Mouse (Mus musculus): ENCODE data around the gene Ntf5. TPM values are rescaled to one million over a fixed set of nuclear protein-coding genes. Genes with fewer than 3 reads are reported as not detected.

Ntf5 gene
- total RNA-seq, 1 experiment from 2014 or later, result 0.79 TPM

- no peak for ATAC-seq (replicated peaks in 1 of 2; ENCODE audit: insufficient read depth in 1 of 2, low FRiP score in 2 of 2, low TSS enrichment in 1 of 2, low read depth in 1 of 2, poor library complexity in 2 of 2, severe bottlenecking in 2 of 2)
These were observed 6.5 kb downstream of the Ntf5 start for GRCm38 (mm10) chr7:45419859-45420614.

- ATAC-seq (replicated peaks in 1 of 2; ENCODE audit: insufficient read depth in 1 of 2, low FRiP score in 2 of 2, low TSS enrichment in 1 of 2, low read depth in 1 of 2, poor library complexity in 2 of 2, severe bottlenecking in 2 of 2), result no peak
These were observed 7.1 kb downstream of the Ntf5 start, which contains the start of gene Lhb for GRCm38 (mm10) chr7:45420615-45420919. Lhb (plus strand) TSS chr7:45420820.

- ATAC-seq (replicated peaks in 1 of 2; ENCODE audit: insufficient read depth in 1 of 2, low FRiP score in 2 of 2, low TSS enrichment in 1 of 2, low read depth in 1 of 2, poor library complexity in 2 of 2, severe bottlenecking in 2 of 2), result no peak
These were observed 7.7 kb downstream of the Ntf5 start for GRCm38 (mm10) chr7:45421194-45421593.

- no peak for ATAC-seq (replicated peaks in 1 of 2; ENCODE audit: insufficient read depth in 1 of 2, low FRiP score in 2 of 2, low TSS enrichment in 1 of 2, low read depth in 1 of 2, poor library complexity in 2 of 2, severe bottlenecking in 2 of 2)
These were observed 13.1 kb downstream of the Ntf5 start for GRCm38 (mm10) chr7:45426556-45426955.

- no peak for ATAC-seq (replicated peaks in 1 of 2; ENCODE audit: insufficient read depth in 1 of 2, low FRiP score in 2 of 2, low TSS enrichment in 1 of 2, low read depth in 1 of 2, poor library complexity in 2 of 2, severe bottlenecking in 2 of 2)
These were observed 20.3 kb downstream of the Ntf5 start for GRCm38 (mm10) chr7:45433835-45434202.

GRCm38 (mm10) chr7:45434203-45435015, 20.9 kb downstream of the Ntf5 start, which contains the start of gene Gys1:
Gys1 (plus strand) TSS chr7:45434844.
- ATAC-seq (replicated peaks in 1 of 2; ENCODE audit: insufficient read depth in 1 of 2, low FRiP score in 2 of 2, low TSS enrichment in 1 of 2, low read depth in 1 of 2, poor library complexity in 2 of 2, severe bottlenecking in 2 of 2), result peak; percentile 92

GRCm38 (mm10) chr7:45435038-45435437, 21.5 kb downstream of the Ntf5 start:
- ATAC-seq (replicated peaks in 1 of 2; ENCODE audit: insufficient read depth in 1 of 2, low FRiP score in 2 of 2, low TSS enrichment in 1 of 2, low read depth in 1 of 2, poor library complexity in 2 of 2, severe bottlenecking in 2 of 2), result no peak

GRCm38 (mm10) chr7:45436444-45436843, 22.9 kb downstream of the Ntf5 start:
- ATAC-seq (replicated peaks in 1 of 2; ENCODE audit: insufficient read depth in 1 of 2, low FRiP score in 2 of 2, low TSS enrichment in 1 of 2, low read depth in 1 of 2, poor library complexity in 2 of 2, severe bottlenecking in 2 of 2), result no peak

GRCm38 (mm10) chr7:45437046-45437445, 23.6 kb downstream of the Ntf5 start:
- ATAC-seq (replicated peaks in 1 of 2; ENCODE audit: insufficient read depth in 1 of 2, low FRiP score in 2 of 2, low TSS enrichment in 1 of 2, low read depth in 1 of 2, poor library complexity in 2 of 2, severe bottlenecking in 2 of 2), result no peak

- ATAC-seq (replicated peaks in 1 of 2; ENCODE audit: insufficient read depth in 1 of 2, low FRiP score in 2 of 2, low TSS enrichment in 1 of 2, low read depth in 1 of 2, poor library complexity in 2 of 2, severe bottlenecking in 2 of 2), result no peak
These were observed 24.2 kb downstream of the Ntf5 start, which contains the start of gene Ruvbl2 for GRCm38 (mm10) chr7:45437521-45438276. Ruvbl2 (minus strand) TSS chr7:45438096.

- no peak for ATAC-seq (replicated peaks in 1 of 2; ENCODE audit: insufficient read depth in 1 of 2, low FRiP score in 2 of 2, low TSS enrichment in 1 of 2, low read depth in 1 of 2, poor library complexity in 2 of 2, severe bottlenecking in 2 of 2)
These were observed 30.3 kb downstream of the Ntf5 start for GRCm38 (mm10) chr7:45443526-45444420.

- ATAC-seq (replicated peaks in 1 of 2; ENCODE audit: insufficient read depth in 1 of 2, low FRiP score in 2 of 2, low TSS enrichment in 1 of 2, low read depth in 1 of 2, poor library complexity in 2 of 2, severe bottlenecking in 2 of 2), result no peak
These were observed 33.1 kb downstream of the Ntf5 start for GRCm38 (mm10) chr7:45446589-45446988.

GRCm38 (mm10) chr7:45447325-45447990, 34.0 kb downstream of the Ntf5 start:
- no peak for ATAC-seq (replicated peaks in 1 of 2; ENCODE audit: insufficient read depth in 1 of 2, low FRiP score in 2 of 2, low TSS enrichment in 1 of 2, low read depth in 1 of 2, poor library complexity in 2 of 2, severe bottlenecking in 2 of 2)

GRCm38 (mm10) chr7:45449974-45450373, 36.5 kb downstream of the Ntf5 start:
- no peak for ATAC-seq (replicated peaks in 1 of 2; ENCODE audit: insufficient read depth in 1 of 2, low FRiP score in 2 of 2, low TSS enrichment in 1 of 2, low read depth in 1 of 2, poor library complexity in 2 of 2, severe bottlenecking in 2 of 2)

GRCm38 (mm10) chr7:45451344-45451982, 38.0 kb downstream of the Ntf5 start:
- peak; percentile 85 to 91 for ATAC-seq (replicated peaks in 1 of 2; ENCODE audit: insufficient read depth in 1 of 2, low FRiP score in 2 of 2, low TSS enrichment in 1 of 2, low read depth in 1 of 2, poor library complexity in 2 of 2, severe bottlenecking in 2 of 2)

- ATAC-seq (replicated peaks in 1 of 2; ENCODE audit: insufficient read depth in 1 of 2, low FRiP score in 2 of 2, low TSS enrichment in 1 of 2, low read depth in 1 of 2, poor library complexity in 2 of 2, severe bottlenecking in 2 of 2), result no peak
These were observed 41.5 kb downstream of the Ntf5 start for GRCm38 (mm10) chr7:45454971-45455370.

All from hematopoietic stem cell, adult 5-6 weeks (primary cell).